Mouse (Mus musculus): ENCODE data around the gene Manbal.

Gene Manbal

DNA sequence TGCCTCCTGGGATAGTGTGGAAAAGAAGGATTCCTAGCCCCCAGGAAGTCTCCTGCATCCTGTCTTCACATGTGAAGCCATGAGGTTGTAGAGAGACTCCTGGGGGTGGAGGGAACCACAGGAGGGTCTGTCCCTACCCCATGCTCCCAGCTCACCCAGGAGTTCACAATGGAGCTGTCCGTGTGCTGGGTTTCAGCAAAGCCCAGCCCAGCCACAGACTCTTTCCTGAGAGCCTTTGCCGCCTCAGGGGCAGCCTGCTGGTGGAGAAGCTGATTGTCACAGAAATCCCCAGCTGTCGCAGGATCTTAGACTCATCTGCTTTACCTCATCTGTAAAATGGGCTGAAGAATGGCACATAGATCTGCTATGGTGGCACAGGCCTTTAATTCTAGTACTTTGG is 69.7 kb downstream of the Manbal start:
- no peak for DNase-seq

GRCm38 (mm10) chr2:157441363-157441762 is 74.0 kb downstream of the Manbal start:
- no peak for DNase-seq

All from cerebellum, adult 8-10 months (tissue).